Mouse (Mus musculus): Measurements from ENCODE around the gene Gm2431.
"Not testable (repeated sequence)": the region's sequence is repeated elsewhere in the genome, so short reads cannot be mapped to it uniquely, and the experiment has no call there.

DNA sequence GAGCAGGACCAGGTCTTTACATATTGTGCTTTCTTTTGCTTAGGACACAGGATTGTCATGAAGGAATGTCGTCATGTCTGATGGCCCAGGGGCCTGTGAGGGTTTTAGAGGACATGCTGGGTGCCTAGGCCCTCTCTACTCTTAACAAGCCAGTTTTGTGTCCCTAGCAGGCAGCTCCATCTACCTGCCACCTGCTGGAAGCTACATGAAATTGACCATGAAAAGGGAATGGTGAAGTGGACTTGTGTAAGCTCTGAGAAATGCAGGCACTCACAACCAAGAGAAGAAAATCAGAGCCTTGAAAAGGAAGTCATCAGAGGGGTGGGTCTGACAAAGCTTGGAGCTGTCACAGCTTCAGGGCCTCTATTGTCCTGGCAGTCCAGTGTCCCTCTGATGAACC lies 21.1 kb upstream of the Gm2431 start:
- not testable (repeated sequence) for TF ChIP-seq TCF12 (IDR thresholded peaks at IDR 0.05; ENCODE audit: insufficient read depth, poor library complexity, severe bottlenecking); POLR2A (IDR thresholded peaks at IDR 0.05; ENCODE audit: insufficient read length, low read depth); E2F4 (IDR thresholded peaks at IDR 0.05; ENCODE audit: insufficient read depth); POLR2AphosphoS2 (IDR thresholded peaks at IDR 0.05; ENCODE audit: insufficient read length, low read depth); USF1 (IDR thresholded peaks at IDR 0.05; ENCODE audit: low read depth); MAX (IDR thresholded peaks at IDR 0.05; ENCODE audit: low read depth); MYOG (IDR thresholded peaks at IDR 0.05; ENCODE audit: control insufficient read depth in 1 of 3, insufficient read depth in 1 of 3, insufficient read length in 2 of 3, low read depth in 2 of 3); MYOD1 (IDR thresholded peaks at IDR 0.05; ENCODE audit: control insufficient read depth in 1 of 3, insufficient read length in 2 of 3, low read depth in 2 of 3)

Measured in myocyte (in vitro differentiated cells).